Mouse (Mus musculus): ENCODE measurements around the gene Nrip2. TPM values are rescaled to one million over a fixed set of nuclear protein-coding genes. Genes with fewer than 3 reads are reported as not detected.

Nrip2 gene
- polyA plus RNA-seq, 1 experiment from 2014 or later: 5.5 TPM

DNA sequence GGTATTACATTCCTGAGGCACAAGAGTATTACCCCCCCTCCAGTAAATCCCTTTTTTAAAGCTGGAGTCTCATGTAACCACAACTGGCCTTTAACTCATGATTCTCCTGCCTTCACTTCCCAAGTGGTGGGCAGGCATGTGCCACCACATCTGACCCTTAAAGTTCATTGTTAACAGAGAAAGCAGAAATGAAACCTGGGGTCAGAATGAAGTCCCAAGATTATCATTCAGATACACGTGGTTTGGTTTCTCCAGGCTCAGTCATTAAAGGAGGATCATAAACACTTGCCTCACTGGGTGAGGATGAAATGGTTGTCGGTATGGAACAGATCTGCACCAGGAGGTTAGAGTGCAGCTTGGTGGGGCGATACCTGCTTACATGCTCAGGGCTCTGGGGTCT lies 17.8 kb upstream of the Nrip2 start:
- WGBS: 67% methylated on average over 3 of the region's 3 CpGs
- no peak for ATAC-seq (ENCODE audit: insufficient read depth, low FRiP score)

DNA sequence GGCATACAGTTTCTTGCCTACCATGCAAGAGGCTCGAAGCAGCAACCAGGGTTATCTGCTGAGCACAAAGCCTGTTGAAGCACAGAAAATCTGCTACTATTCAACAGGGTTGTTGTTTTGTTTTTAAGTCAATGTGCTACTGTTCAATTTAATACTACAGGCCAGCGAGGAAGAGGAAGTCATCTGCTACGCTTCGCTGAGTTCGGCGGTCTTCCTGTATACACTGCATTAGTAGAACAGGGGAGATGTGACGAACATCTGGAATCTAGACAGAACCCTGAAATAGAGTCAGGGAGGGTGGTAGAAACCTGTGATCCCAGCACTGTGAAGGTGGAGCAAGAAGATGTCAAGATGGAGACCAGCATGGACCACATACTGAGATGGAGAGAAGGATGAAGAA lies 15.3 kb upstream of the Nrip2 start:
- Histone ChIP-seq H3K9me3 (replicated peaks; ENCODE audit: control insufficient read depth, low read length) (no peaks in the 10 kb centered on the region), H3K36me3 (ENCODE audit: control insufficient read depth, insufficient read depth, low read length) (no peaks in the 10 kb centered on the region), H3K4me3 (replicated peaks; ENCODE audit: low read length) (no peak overlapping the region), H3K4me1 (ENCODE audit: control insufficient read depth, insufficient read depth, low read length) (no peaks in the 10 kb centered on the region), H3K9ac (ENCODE audit: low read length) (no peak overlapping the region), H3K27ac (ENCODE audit: low read length) (no peak overlapping the region), H3K27me3 (ENCODE audit: control insufficient read depth, insufficient read depth, low read length) (no peaks in the 10 kb centered on the region), H3K4me2 (ENCODE audit: low read depth, low read length) (no peak overlapping the region)
- 77% methylated on average over 7 of the region's 7 CpGs for WGBS
- no peak for ATAC-seq (ENCODE audit: insufficient read depth, low FRiP score)

More for the DNA sequence above, 17.8 kb upstream of the Nrip2 start:
- Histone ChIP-seq H3K36me3 (ENCODE audit: control insufficient read depth, insufficient read depth, low read length) (no peaks in the 10 kb centered on the region), H3K4me3 (replicated peaks; ENCODE audit: low read length) (no peak overlapping the region), H3K4me2 (ENCODE audit: low read depth, low read length) (no peak overlapping the region), H3K9me3 (replicated peaks; ENCODE audit: control insufficient read depth, low read length) (no peaks in the 10 kb centered on the region), H3K27ac (ENCODE audit: low read length) (no peak overlapping the region), H3K27me3 (ENCODE audit: control insufficient read depth, insufficient read depth, low read length) (no peaks in the 10 kb centered on the region), H3K4me1 (ENCODE audit: control insufficient read depth, insufficient read depth, low read length) (no peaks in the 10 kb centered on the region), H3K9ac (ENCODE audit: low read length) (no peak overlapping the region)

DNA sequence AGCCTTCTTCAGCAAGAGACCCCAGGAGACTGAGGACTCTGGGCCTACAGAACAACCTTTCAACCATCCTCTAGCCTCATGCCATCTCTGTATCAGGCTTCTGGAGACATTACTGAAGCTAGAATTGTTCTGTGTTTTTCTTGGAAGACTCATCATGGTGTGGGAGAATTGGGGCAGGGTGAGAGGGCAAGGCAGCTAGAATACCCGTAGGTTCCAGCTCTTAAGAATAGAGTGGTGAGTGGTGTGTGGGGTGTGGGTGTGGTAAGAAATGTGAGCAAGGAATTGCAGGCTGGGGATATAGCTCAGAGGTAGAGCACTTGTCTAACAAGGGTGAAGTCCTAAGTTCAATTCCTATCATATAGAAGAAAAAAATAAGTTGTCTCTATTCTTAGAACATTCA lies 14.1 kb upstream of the Nrip2 start:
- Histone ChIP-seq H3K27ac (ENCODE audit: low read length) (no peak overlapping the region), H3K4me1 (ENCODE audit: control insufficient read depth, insufficient read depth, low read length) (no peaks in the 10 kb centered on the region), H3K27me3 (ENCODE audit: control insufficient read depth, insufficient read depth, low read length) (no peaks in the 10 kb centered on the region), H3K9me3 (replicated peaks; ENCODE audit: control insufficient read depth, low read length) (no peaks in the 10 kb centered on the region), H3K4me2 (ENCODE audit: low read depth, low read length) (no peak overlapping the region), H3K36me3 (ENCODE audit: control insufficient read depth, insufficient read depth, low read length) (no peaks in the 10 kb centered on the region), H3K4me3 (replicated peaks; ENCODE audit: low read length) (no peak overlapping the region), H3K9ac (ENCODE audit: low read length) (no peak overlapping the region)
- no peak for ATAC-seq (ENCODE audit: insufficient read depth, low FRiP score)
- 78% methylated on average over 1 of the region's 1 CpGs for WGBS

DNA sequence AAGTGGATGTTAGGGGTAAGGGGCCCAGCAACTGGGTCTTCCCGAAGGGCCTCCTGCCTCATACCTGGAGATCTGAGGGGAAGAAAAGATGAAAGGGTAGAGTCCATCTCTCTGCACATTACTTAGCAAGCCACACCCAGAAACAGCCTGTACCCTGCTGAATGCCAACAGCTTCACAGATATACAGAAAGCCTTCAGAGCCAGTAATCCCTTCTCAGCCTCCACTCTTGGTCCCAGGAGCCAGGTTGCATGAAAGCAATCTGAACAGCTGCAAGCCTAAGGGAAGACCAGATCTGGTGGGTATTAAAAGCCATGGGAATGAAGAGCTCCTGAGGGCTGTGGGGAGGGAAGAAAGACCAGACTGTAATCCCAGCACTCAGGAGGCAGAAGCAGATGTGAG lies 9.9 kb upstream of the Nrip2 start:
- Histone ChIP-seq H3K4me3 (replicated peaks; ENCODE audit: low read length) (no peak overlapping the region), H3K4me2 (ENCODE audit: low read depth, low read length) (no peak overlapping the region), H3K36me3 (ENCODE audit: control insufficient read depth, insufficient read depth, low read length) (no peaks in the 10 kb centered on the region), H3K27me3 (ENCODE audit: control insufficient read depth, insufficient read depth, low read length) (no peaks in the 10 kb centered on the region), H3K27ac (ENCODE audit: low read length) (no peak overlapping the region), H3K4me1 (ENCODE audit: control insufficient read depth, insufficient read depth, low read length) (no peaks in the 10 kb centered on the region), H3K9ac (ENCODE audit: low read length) (no peak overlapping the region), H3K9me3 (replicated peaks; ENCODE audit: control insufficient read depth, low read length) (no peaks in the 10 kb centered on the region)
- no peak for ATAC-seq (ENCODE audit: insufficient read depth, low FRiP score)
- 91% methylated on average over 1 of the region's 1 CpGs for WGBS

DNA sequence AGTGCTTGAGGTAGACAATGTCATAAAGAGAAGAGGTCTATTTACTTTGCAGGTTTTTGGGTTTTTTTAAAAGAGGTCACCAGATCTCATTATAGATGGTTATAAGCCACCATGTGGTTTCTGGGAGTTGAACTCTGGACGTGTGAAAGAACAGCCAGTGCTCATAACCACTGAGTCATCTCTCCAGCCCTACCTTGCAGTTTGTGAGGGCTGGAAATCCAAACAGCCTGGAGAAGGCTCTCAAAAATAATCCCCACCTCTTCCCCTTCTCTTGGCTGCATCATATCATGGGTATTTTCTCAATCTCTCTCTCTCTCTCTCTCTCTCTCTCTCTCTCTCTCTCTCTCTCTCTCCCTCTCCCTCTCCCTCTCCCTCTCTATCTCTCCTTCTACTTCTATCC lies 8.4 kb upstream of the Nrip2 start:
- H3K36me3 ChIP-seq (ENCODE audit: control insufficient read depth, insufficient read depth, low read length): no peaks in the 10 kb centered on the region
- ATAC-seq (ENCODE audit: insufficient read depth, low FRiP score): no peak
- H3K9ac ChIP-seq (ENCODE audit: low read length): no peak overlapping the region
- H3K27ac ChIP-seq (ENCODE audit: low read length): no peak overlapping the region
- H3K4me3 ChIP-seq (replicated peaks; ENCODE audit: low read length): no peak overlapping the region
- WGBS: 40% methylated on average over 1 of the region's 1 CpGs
- H3K4me2 ChIP-seq (ENCODE audit: low read depth, low read length): no peak overlapping the region
- no peaks in the 10 kb centered on the region for H3K4me1 ChIP-seq (ENCODE audit: control insufficient read depth, insufficient read depth, low read length)
- no peaks in the 10 kb centered on the region for H3K27me3 ChIP-seq (ENCODE audit: control insufficient read depth, insufficient read depth, low read length)
- H3K9me3 ChIP-seq (replicated peaks; ENCODE audit: control insufficient read depth, low read length): no peaks in the 10 kb centered on the region

DNA sequence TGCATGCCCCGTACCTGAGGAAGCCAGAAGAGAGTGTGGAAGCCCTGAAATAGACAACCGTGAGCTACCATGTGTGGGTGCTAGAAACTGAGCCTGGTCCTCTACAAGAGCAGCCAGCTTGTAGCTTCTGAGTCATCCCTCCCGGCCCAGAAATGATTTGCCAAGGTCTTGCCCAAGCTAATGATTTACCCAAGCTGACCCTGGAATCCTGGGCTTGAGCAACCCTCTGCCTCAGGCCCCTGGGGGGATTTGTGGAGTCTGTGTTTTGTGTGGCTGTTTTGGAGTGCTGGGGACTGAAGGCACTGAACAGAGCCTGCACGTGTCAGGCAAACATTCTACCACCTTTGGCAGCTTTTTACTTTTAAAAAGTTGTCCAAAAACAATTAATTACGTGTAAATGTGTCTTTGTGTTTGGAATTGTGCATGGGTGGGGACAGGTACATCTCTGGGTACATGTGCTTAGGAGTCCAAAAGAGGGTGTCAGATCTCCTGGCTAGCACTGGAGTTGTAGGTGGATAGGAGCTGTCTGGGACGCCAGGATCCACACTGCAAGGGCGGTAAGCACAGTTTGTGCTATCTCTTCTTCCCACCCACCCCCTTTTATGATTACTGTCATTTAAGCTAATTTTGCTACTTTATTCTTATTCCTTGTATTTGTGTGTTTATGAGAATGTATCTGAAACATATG lies 1.4 kb upstream of the Nrip2 start:
- Histone ChIP-seq H3K27me3 (ENCODE audit: control insufficient read depth, insufficient read depth, low read length) (no peaks in the 10 kb centered on the region), H3K4me1 (ENCODE audit: control insufficient read depth, insufficient read depth, low read length) (0 out of 2 replicates have a peak, but pooled peaks cover 8% of the 10 kb centered on the region), H3K9me3 (replicated peaks; ENCODE audit: control insufficient read depth, low read length) (no peaks in the 10 kb centered on the region), H3K27ac (ENCODE audit: low read length) (no peak overlapping the region), H3K4me2 (ENCODE audit: low read depth, low read length) (no peak overlapping the region), H3K9ac (ENCODE audit: low read length) (no peak overlapping the region), H3K4me3 (replicated peaks; ENCODE audit: low read length) (no peak overlapping the region), H3K36me3 (ENCODE audit: control insufficient read depth, insufficient read depth, low read length) (no peaks in the 10 kb centered on the region)
- 70% methylated on average over 7 of the region's 7 CpGs for WGBS
- no peak for ATAC-seq (ENCODE audit: insufficient read depth, low FRiP score)

DNA sequence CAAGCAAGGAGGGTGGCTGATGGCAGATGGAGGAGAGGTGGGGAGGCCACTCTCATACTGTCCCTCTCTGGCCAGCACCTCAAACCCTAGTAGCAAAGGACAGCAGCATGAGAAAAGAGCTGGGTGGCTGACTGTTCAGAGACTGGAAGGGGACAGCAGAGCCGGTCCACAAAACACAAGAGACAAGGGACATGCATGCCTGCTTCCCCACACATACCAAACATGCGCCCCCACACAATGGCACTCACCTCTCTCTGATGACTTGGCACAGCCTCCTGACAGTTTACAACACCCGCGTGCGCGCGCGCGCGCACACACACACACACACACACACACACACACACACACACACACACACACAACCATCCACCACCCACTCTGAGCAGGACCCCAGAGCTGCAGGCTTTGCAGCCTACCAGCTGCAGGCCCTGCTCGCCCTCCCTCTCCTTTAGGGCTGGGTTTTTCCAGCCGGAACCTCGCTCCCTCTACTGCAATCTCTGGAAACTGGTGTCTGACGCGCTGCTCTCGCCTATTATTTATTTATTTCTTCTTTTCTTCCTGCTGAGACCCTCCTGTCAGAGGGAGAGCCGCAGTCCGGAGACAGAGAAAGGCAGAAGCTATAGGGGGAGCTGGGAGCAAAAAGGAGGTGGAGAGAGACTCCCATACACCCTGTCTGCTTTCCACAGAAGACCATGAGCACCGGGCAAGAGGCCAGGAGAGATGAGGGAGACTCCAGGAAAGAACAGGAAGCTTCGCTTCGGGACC lies 507 bp downstream of the Nrip2 start:
- H3K9ac ChIP-seq (ENCODE audit: low read length): peak overlapping the region; percentile 61
- no peaks in the 10 kb centered on the region for H3K36me3 ChIP-seq (ENCODE audit: control insufficient read depth, insufficient read depth, low read length)
- ATAC-seq (ENCODE audit: insufficient read depth, low FRiP score): peak; percentile 65; the same call in 1 of the 2 replicates
- no peaks in the 10 kb centered on the region for H3K9me3 ChIP-seq (replicated peaks; ENCODE audit: control insufficient read depth, low read length)
- H3K4me3 ChIP-seq (replicated peaks; ENCODE audit: low read length): peak overlapping the region; percentile 39
- no peaks in the 10 kb centered on the region for H3K27me3 ChIP-seq (ENCODE audit: control insufficient read depth, insufficient read depth, low read length)
- H3K4me1 ChIP-seq (ENCODE audit: control insufficient read depth, insufficient read depth, low read length): 0 out of 2 replicates have a peak, but pooled peaks cover 8% of the 10 kb centered on the region
- 31% methylated on average over 21 of the region's 21 CpGs for WGBS
- H3K27ac ChIP-seq (ENCODE audit: low read length): peak overlapping the region; percentile 14; the same call in 1 of the 2 replicates
- peak overlapping the region; percentile 57 for H3K4me2 ChIP-seq (ENCODE audit: low read depth, low read length)

DNA sequence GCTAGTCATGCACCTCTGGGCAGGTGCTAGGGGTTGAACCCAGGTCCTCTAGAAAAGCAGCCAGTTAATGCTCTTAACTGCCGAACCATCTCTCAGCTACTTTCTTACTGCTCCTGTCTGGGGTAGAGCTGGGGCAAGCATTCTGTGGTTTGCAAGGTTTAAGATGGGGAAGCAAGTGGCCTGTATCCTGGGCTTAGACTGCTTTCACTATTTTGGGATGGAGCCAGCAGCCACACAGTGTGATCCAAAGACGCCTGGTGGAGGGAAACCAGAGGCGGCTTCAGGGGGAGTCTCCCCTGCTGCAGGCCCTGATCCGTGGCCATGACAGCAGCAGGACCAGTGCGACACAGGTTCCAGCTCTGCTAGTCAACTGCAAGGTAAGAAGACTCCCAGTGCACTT lies 5.6 kb downstream of the Nrip2 start:
- Histone ChIP-seq H3K9me3 (replicated peaks; ENCODE audit: control insufficient read depth, low read length) (no peaks in the 10 kb centered on the region), H3K4me2 (ENCODE audit: low read depth, low read length) (no peak overlapping the region), H3K36me3 (ENCODE audit: control insufficient read depth, insufficient read depth, low read length) (peaks cover 8% of the 10 kb centered on the region; the same call in 1 of the 2 replicates), H3K27me3 (ENCODE audit: control insufficient read depth, insufficient read depth, low read length) (no peaks in the 10 kb centered on the region), H3K4me3 (replicated peaks; ENCODE audit: low read length) (no peak overlapping the region), H3K9ac (ENCODE audit: low read length) (no peak overlapping the region), H3K4me1 (ENCODE audit: control insufficient read depth, insufficient read depth, low read length) (0 out of 2 replicates have a peak, but pooled peaks cover 8% of the 10 kb centered on the region), H3K27ac (ENCODE audit: low read length) (no peak overlapping the region)
- no peak for ATAC-seq (ENCODE audit: insufficient read depth, low FRiP score)
- 44% methylated on average over 5 of the region's 5 CpGs for WGBS

DNA sequence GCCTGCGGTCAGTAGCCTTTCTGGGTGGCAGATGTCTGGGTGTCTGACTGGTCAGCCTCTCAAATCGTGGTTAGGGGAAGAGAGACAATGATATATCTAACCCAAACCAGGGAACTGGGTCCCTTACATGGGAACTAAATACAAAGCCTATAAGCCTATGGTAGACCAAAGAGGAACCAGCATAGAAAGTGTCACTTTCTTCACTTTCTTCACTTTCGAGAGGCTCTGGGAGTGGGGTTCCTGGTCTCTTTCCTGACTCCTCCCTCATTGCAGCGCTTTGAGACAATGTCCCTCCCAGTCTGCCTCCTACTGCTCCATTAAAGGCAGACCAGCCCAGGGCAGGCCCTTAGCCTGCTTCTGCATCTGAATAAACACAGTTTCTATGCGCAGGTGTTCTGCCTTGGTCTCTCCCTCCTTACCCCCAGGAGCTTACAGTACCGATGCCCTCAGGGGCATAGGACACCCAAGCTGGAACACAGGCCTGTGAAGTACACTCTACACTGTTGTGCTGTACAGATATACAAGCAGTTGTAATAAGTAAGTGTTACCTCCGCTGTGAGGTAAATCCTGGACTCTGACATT lies 9.5 kb downstream of the Nrip2 start:
- Histone ChIP-seq H3K27me3 (ENCODE audit: control insufficient read depth, insufficient read depth, low read length) (no peaks in the 10 kb centered on the region), H3K36me3 (ENCODE audit: control insufficient read depth, insufficient read depth, low read length) (peaks cover 27% of the 10 kb centered on the region), H3K4me2 (ENCODE audit: low read depth, low read length) (no peak overlapping the region), H3K9me3 (replicated peaks; ENCODE audit: control insufficient read depth, low read length) (no peaks in the 10 kb centered on the region), H3K4me1 (ENCODE audit: control insufficient read depth, insufficient read depth, low read length) (no peaks in the 10 kb centered on the region), H3K4me3 (replicated peaks; ENCODE audit: low read length) (no peak overlapping the region), H3K9ac (ENCODE audit: low read length) (no peak overlapping the region), H3K27ac (ENCODE audit: low read length) (no peak overlapping the region)
- 80% methylated on average over 7 of the region's 7 CpGs for WGBS
- ATAC-seq (ENCODE audit: insufficient read depth, low FRiP score): no peak
